Comparison of ENCODE assay signal across 8 mouse cellular contexts in the genomic region with DNA sequence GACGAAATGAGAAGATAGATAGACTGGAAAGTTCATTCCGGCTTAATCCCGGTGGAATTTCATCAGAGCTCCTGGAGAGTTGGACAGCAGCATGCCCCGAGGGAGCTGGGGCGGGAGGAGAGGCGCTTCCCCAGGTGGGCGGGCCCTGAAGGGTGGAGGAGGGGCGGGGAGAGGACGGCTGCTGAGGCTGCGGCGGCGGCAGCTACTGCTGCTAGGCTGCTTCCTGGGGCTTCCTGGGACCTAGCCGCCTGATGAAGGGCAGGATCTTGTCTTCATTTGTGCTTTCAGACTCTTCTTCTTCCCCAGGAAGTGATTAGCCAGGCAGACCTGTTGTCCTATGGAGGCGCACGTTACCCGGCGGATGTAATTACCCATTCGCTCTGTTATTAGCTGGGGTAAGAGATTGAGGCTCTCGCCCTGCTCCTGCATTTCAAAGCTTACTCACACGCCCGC.
DNase-seq lines count a peak whose midpoint lies in the region; ATAC-seq and TF ChIP-seq lines count a peak whose summit lies in the region.

No protein-coding gene starts in this region.

- H3K4me2 ChIP-seq in lung, embryonic 14.5 days: peak overlapping the region; percentile 64

- H3K27me3 ChIP-seq in lung, embryonic 14.5 days (ENCODE audit: insufficient read depth, low read length): peaks cover 46% of the 10 kb centered on the region

- H3K36me3 ChIP-seq in lung, embryonic 14.5 days (ENCODE audit: insufficient read depth): no peaks in the 10 kb centered on the region

- no peaks in the 10 kb centered on the region for H3K9me3 ChIP-seq in lung, embryonic 14.5 days (ENCODE audit: low read depth, low read length)

- peak overlapping the region; percentile 32 for H3K9ac ChIP-seq in lung, embryonic 14.5 days

- peak; percentile 49 for DNase-seq in right cerebral cortex, postnatal 14 days
- DNase-seq in right cerebral cortex, adult 18-20 months: no peak
- peak; percentile 81 for DNase-seq in embryo, embryonic 11 days
- peak; percentile 75 to 78 for DNase-seq in heart, adult 9 months (ENCODE audit: low spot score in 2 of 2)
- DNase-seq in kidney, adult 18-20 months: peak; percentile 67
- peak; percentile 70 for DNase-seq in lung, embryonic 14.5 days
- peak; percentile 66 for DNase-seq in skeletal muscle tissue, adult 2 months (ENCODE audit: low read depth, low spot score)
- no peak for DNase-seq in cerebellum, adult 8-10 months

- no peak for ATAC-seq in lung, embryonic 14.5 days (ENCODE audit: insufficient read depth)

- H3K4me1 ChIP-seq in lung, embryonic 14.5 days (ENCODE audit: insufficient read depth): peaks cover 4% of the 10 kb centered on the region; the same call in 1 of the 2 replicates

- no peak overlapping the region for H3K27ac ChIP-seq in lung, embryonic 14.5 days (ENCODE audit: low read depth)

- under 1% methylated on average over 21 of the region's 21 CpGs for WGBS in lung, embryonic 14.5 days

- no peak for TF ChIP-seq CTCF in lung, embryonic 14.5 days (IDR thresholded peaks at IDR 0.05; ENCODE audit: low read depth)

- peak overlapping the region; percentile 30 for H3K4me3 ChIP-seq in lung, embryonic 14.5 days (ENCODE audit: low read depth, low read length)

Comparison
In these comparisons a context has a peak if more than half of its experiments do, and no peak if none do; other contexts are left out.
1. DNase-seq: peak in right cerebral cortex, postnatal 14 days (single experiment), embryo, embryonic 11 days (single experiment), heart, adult 9 months (2 of 2), kidney, adult 18-20 months (single experiment), lung, embryonic 14.5 days (single experiment) and skeletal muscle tissue, adult 2 months (single experiment); none in right cerebral cortex, adult 18-20 months (single experiment) and cerebellum, adult 8-10 months (single experiment).